Mouse (Mus musculus): Measurements from ENCODE around the gene Syne3. TPM values are rescaled to one million over a fixed set of nuclear protein-coding genes. Genes with fewer than 3 reads are reported as not detected.

Gene Syne3
- total RNA-seq, 2 experiments from 2014 or later, result 1.7 to 1.9 TPM

- intact Hi-C loops (cut with DNase I), result no loop called here
- Histone ChIP-seq H3K4me3 (no peak overlapping the region), H3K27ac (no peak overlapping the region)
- no peak for DNase-seq (ENCODE audit: extremely low spot score in 1 of 2, low spot score in 2 of 2)
- no peak for TF ChIP-seq CTCF (IDR thresholded peaks at IDR 0.05)
Observed at GRCm38 (mm10) chr12:104955003-104955800, 54.4 kb downstream of the Syne3 start.

GRCm38 (mm10) chr12:104953941-104954340, 55.7 kb downstream of the Syne3 start:
- Histone ChIP-seq H3K27ac (no peak overlapping the region), H3K4me3 (no peak overlapping the region)
- TF ChIP-seq CTCF (IDR thresholded peaks at IDR 0.05), result peak; percentile 57
- DNase-seq (ENCODE audit: extremely low spot score in 1 of 2, low spot score in 2 of 2), result peak; percentile 41 to 58
- intact Hi-C loops (cut with DNase I), result loop anchor here (5.0 kb wide), 1 partner anchor 473 kb away; no protein-coding TSS in a partner anchor

GRCm38 (mm10) chr12:104952458-104952857, 57.2 kb downstream of the Syne3 start:
- Histone ChIP-seq H3K4me3 (no peak overlapping the region), H3K27ac (no peak overlapping the region)
- peak; percentile 91 for TF ChIP-seq CTCF (IDR thresholded peaks at IDR 0.05)
- intact Hi-C loops (cut with DNase I), result loop anchor here (1.0 to 5.0 kb wide), 2 partner anchors 73 to 475 kb away; no protein-coding TSS in a partner anchor
- DNase-seq (ENCODE audit: extremely low spot score in 1 of 2, low spot score in 2 of 2), result peak; percentile 68 to 77

- TF ChIP-seq CTCF (IDR thresholded peaks at IDR 0.05), result no peak
- intact Hi-C loops (cut with DNase I), result no loop called here
- no peak overlapping the region for H3K4me3 ChIP-seq
- no peak overlapping the region for H3K27ac ChIP-seq
- no peak for DNase-seq (ENCODE audit: extremely low spot score in 1 of 2, low spot score in 2 of 2)
Observed at GRCm38 (mm10) chr12:104947911-104948310, 61.7 kb downstream of the Syne3 start.

- no peak overlapping the region for H3K27ac ChIP-seq
- intact Hi-C loops (cut with DNase I), result no loop called here
- no peak overlapping the region for H3K4me3 ChIP-seq
- no peak for DNase-seq (ENCODE audit: extremely low spot score in 1 of 2, low spot score in 2 of 2)
- TF ChIP-seq CTCF (IDR thresholded peaks at IDR 0.05), result no peak
Observed at GRCm38 (mm10) chr12:104946231-104946630, 63.4 kb downstream of the Syne3 start.

- Histone ChIP-seq H3K4me3 (no peak overlapping the region), H3K27ac (no peak overlapping the region)
- TF ChIP-seq CTCF (IDR thresholded peaks at IDR 0.05), result no peak
- intact Hi-C loops (cut with DNase I), result no loop called here
- DNase-seq (ENCODE audit: extremely low spot score in 1 of 2, low spot score in 2 of 2), result no peak
Observed at GRCm38 (mm10) chr12:104940466-104940865, 69.1 kb downstream of the Syne3 start.

- DNase-seq (ENCODE audit: extremely low spot score in 1 of 2, low spot score in 2 of 2), result no peak
- TF ChIP-seq CTCF (IDR thresholded peaks at IDR 0.05), result no peak
- intact Hi-C loops (cut with DNase I), result no loop called here
- H3K4me3 ChIP-seq, result no peak overlapping the region
- H3K27ac ChIP-seq, result no peak overlapping the region
Observed at GRCm38 (mm10) chr12:104940027-104940386, 69.6 kb downstream of the Syne3 start.

GRCm38 (mm10) chr12:104939372-104940026, 70.1 kb downstream of the Syne3 start:
- intact Hi-C loops (cut with DNase I), result loop anchor here (1.0 to 2.0 kb wide), 3 partner anchors 101 to 499 kb away; no protein-coding TSS in a partner anchor
- Histone ChIP-seq H3K27ac (no peak overlapping the region), H3K4me3 (no peak overlapping the region; the same call in 1 of the 2 replicates)
- DNase-seq (ENCODE audit: extremely low spot score in 1 of 2, low spot score in 2 of 2), result peak; percentile 78 to 88
- TF ChIP-seq CTCF (IDR thresholded peaks at IDR 0.05), result peak; percentile 98

GRCm38 (mm10) chr12:104938935-104939334, 70.7 kb downstream of the Syne3 start:
- no peak; the same call in 1 of the 2 replicates for TF ChIP-seq CTCF (IDR thresholded peaks at IDR 0.05)
- H3K27ac ChIP-seq, result no peak overlapping the region
- H3K4me3 ChIP-seq, result no peak overlapping the region
- no peak for DNase-seq (ENCODE audit: extremely low spot score in 1 of 2, low spot score in 2 of 2)
- intact Hi-C loops (cut with DNase I), result loop anchor here (1.0 to 2.0 kb wide), 3 partner anchors 100 to 499 kb away; no protein-coding TSS in a partner anchor

GRCm38 (mm10) chr12:104936223-104936622, 73.4 kb downstream of the Syne3 start:
- Histone ChIP-seq H3K4me3 (no peak overlapping the region), H3K27ac (no peak overlapping the region)
- peak; percentile 68 for TF ChIP-seq CTCF (IDR thresholded peaks at IDR 0.05)
- intact Hi-C loops (cut with DNase I), result no loop called here
- no peak for DNase-seq (ENCODE audit: extremely low spot score in 1 of 2, low spot score in 2 of 2)

- DNase-seq (ENCODE audit: extremely low spot score in 1 of 2, low spot score in 2 of 2), result no peak
- Histone ChIP-seq H3K4me3 (no peak overlapping the region), H3K27ac (no peak overlapping the region)
- no peak for TF ChIP-seq CTCF (IDR thresholded peaks at IDR 0.05)
- intact Hi-C loops (cut with DNase I), result no loop called here
Observed at GRCm38 (mm10) chr12:104935144-104935543, 74.5 kb downstream of the Syne3 start.

- Histone ChIP-seq H3K27ac (no peak overlapping the region), H3K4me3 (no peak overlapping the region)
- intact Hi-C loops (cut with DNase I), result no loop called here
- DNase-seq (ENCODE audit: extremely low spot score in 1 of 2, low spot score in 2 of 2), result no peak
- TF ChIP-seq CTCF (IDR thresholded peaks at IDR 0.05), result no peak
Observed at GRCm38 (mm10) chr12:104933800-104934199, 75.8 kb downstream of the Syne3 start.

Data from left cerebral cortex, adult 2 months (tissue).